Mouse (Mus musculus) spleen, adult 2 months (tissue): ENCODE results near the gene Mei4.

ENCODE experiments used
- CTCF ChIP-seq: fragments of 200-500 bp; IDR thresholded peaks from 2 replicates; pipeline ENCODE4 v1.5.1; 2011; ENCODE audit warnings: mild to moderate bottlenecking, inconsistent platforms; ENCODE audit not compliant: insufficient read depth, insufficient read length, insufficient replicate concordance; ENCODE audit errors: extremely low read depth
- POLR2A ChIP-seq: fragments of 200-500 bp; IDR thresholded peaks from 2 replicates; pipeline ENCODE4 v1.6.1; 2011; ENCODE audit warnings: low read depth, low read length, inconsistent platforms

DNA sequence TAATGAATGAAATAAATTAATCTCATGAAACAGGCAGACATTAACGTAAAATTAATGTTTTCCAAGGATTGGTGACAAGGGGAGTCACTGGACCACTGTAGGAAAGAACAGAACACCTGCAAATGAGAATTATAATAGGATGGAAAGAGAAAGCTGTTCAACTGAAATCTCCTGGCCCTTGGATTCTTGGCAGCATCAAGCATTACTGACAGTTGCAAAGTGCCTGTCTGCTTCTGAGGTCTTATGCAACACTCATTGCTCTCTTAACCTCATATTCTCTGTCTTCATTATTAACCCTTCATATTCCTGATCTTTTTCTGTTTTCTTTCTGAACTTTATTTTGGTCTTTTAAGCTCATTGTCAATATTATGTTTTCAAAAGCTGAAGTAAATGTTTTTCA is 210.4 kb downstream of the Mei4 start:
- TF ChIP-seq CTCF (no peak), POLR2A (no peak)
